Mouse (Mus musculus): Measurements from ENCODE around the gene Dcp1b. TPM values are rescaled to one million over a fixed set of nuclear protein-coding genes. Genes with fewer than 3 reads are reported as not detected.

Dcp1b gene
- polyA plus RNA-seq (2012; rRNA removed) = 9.7 and 13.2 TPM in 2 replicates

GRCm38 (mm10) chr6:119175078-119175853, at the start of gene Dcp1b:
TSS of gene Dcp1b (plus strand) at chr6:119175253.
- DNase-seq (ENCODE audit: low read depth, low spot score) = peak; percentile 62
- under 1% methylated on average over 65 of the region's 65 CpGs for WGBS

GRCm38 (mm10) chr6:119126991-119127390, 48.1 kb upstream of the Dcp1b start:
- WGBS = 76% methylated on average over 3 of the region's 3 CpGs
- DNase-seq (ENCODE audit: low read depth, low spot score) = no peak

GRCm38 (mm10) chr6:119128076-119128475, 47.0 kb upstream of the Dcp1b start:
- no peak for DNase-seq (ENCODE audit: low read depth, low spot score)
- WGBS = 68% methylated on average over 1 of the region's 1 CpGs

GRCm38 (mm10) chr6:119128521-119128920, 46.5 kb upstream of the Dcp1b start:
- 77% methylated on average over 8 of the region's 8 CpGs for WGBS

GRCm38 (mm10) chr6:119129664-119130063, 45.4 kb upstream of the Dcp1b start:
- WGBS = 69% methylated on average over 5 of the region's 5 CpGs
- DNase-seq (ENCODE audit: low read depth, low spot score) = no peak

More at GRCm38 (mm10) chr6:119128521-119128920, 46.5 kb upstream of the Dcp1b start:
- no peak for DNase-seq (ENCODE audit: low read depth, low spot score)

- 79% methylated on average over 8 of the region's 8 CpGs for WGBS
- no peak for DNase-seq (ENCODE audit: low read depth, low spot score)
Observed at GRCm38 (mm10) chr6:119132111-119132735, 42.8 kb upstream of the Dcp1b start.

- no peak for DNase-seq (ENCODE audit: low read depth, low spot score)
- 84% methylated on average over 4 of the region's 4 CpGs for WGBS
Observed at GRCm38 (mm10) chr6:119132863-119133262, 42.2 kb upstream of the Dcp1b start.

GRCm38 (mm10) chr6:119137768-119138167, 37.3 kb upstream of the Dcp1b start:
- WGBS = 71% methylated on average over 10 of the region's 10 CpGs
- no peak for DNase-seq (ENCODE audit: low read depth, low spot score)

GRCm38 (mm10) chr6:119139561-119139960, 35.5 kb upstream of the Dcp1b start:
- 15% methylated on average over 7 of the region's 7 CpGs for WGBS
- no peak for DNase-seq (ENCODE audit: low read depth, low spot score)

GRCm38 (mm10) chr6:119145109-119145508, 29.9 kb upstream of the Dcp1b start:
- WGBS = 28% methylated on average over 4 of the region's 4 CpGs
- DNase-seq (ENCODE audit: low read depth, low spot score) = no peak

GRCm38 (mm10) chr6:119165677-119166076, 9.4 kb upstream of the Dcp1b start:
- no peak for DNase-seq (ENCODE audit: low read depth, low spot score)

- 53% methylated on average over 12 of the region's 12 CpGs for WGBS
- DNase-seq (ENCODE audit: low read depth, low spot score) = no peak
Observed at GRCm38 (mm10) chr6:119174307-119175074, 562 bp upstream of the Dcp1b start.

GRCm38 (mm10) chr6:119176103-119176502, 1.1 kb downstream of the Dcp1b start:
- 54% methylated on average over 7 of the region's 7 CpGs for whole genome bisulfite sequencing
- DNase-seq (ENCODE audit: low read depth, low spot score) = no peak

GRCm38 (mm10) chr6:119177101-119177500, 2.0 kb downstream of the Dcp1b start:
- no peak for DNase-seq (ENCODE audit: low read depth, low spot score)
- 70% methylated on average over 8 of the region's 8 CpGs for WGBS

GRCm38 (mm10) chr6:119180188-119180587, 5.1 kb downstream of the Dcp1b start:
- no peak for DNase-seq (ENCODE audit: low read depth, low spot score)
- WGBS = 87% methylated on average over 2 of the region's 2 CpGs

GRCm38 (mm10) chr6:119182211-119182610, 7.2 kb downstream of the Dcp1b start:
- DNase-seq (ENCODE audit: low read depth, low spot score) = no peak
- WGBS = 84% methylated on average over 9 of the region's 9 CpGs

GRCm38 (mm10) chr6:119183781-119184180, 8.7 kb downstream of the Dcp1b start:
- 81% methylated on average over 3 of the region's 3 CpGs for WGBS
- no peak for DNase-seq (ENCODE audit: low read depth, low spot score)

GRCm38 (mm10) chr6:119186658-119187057, 11.6 kb downstream of the Dcp1b start:
- DNase-seq (ENCODE audit: low read depth, low spot score) = no peak
- WGBS = 77% methylated on average over 8 of the region's 8 CpGs

- no peak for DNase-seq (ENCODE audit: low read depth, low spot score)
- WGBS = 59% methylated on average over 6 of the region's 6 CpGs
Observed at GRCm38 (mm10) chr6:119187631-119188030, 12.6 kb downstream of the Dcp1b start.

GRCm38 (mm10) chr6:119191478-119191877, 16.4 kb downstream of the Dcp1b start:
- WGBS = 89% methylated on average over 4 of the region's 4 CpGs
- no peak for DNase-seq (ENCODE audit: low read depth, low spot score)

All from large intestine, adult 2 months (tissue).